Mouse (Mus musculus) C2C12 (cell line): ENCODE results near the gene Fam20c.

ENCODE experiments used
- CEBPB ChIP-seq: IDR thresholded peaks from one replicate; pipeline ENCODE4 v1.6.1; 2011; ENCODE audit warnings: low read depth, mild to moderate bottlenecking, control low read depth, moderate library complexity
- CTCF ChIP-seq: IDR thresholded peaks from one replicate; pipeline ENCODE4 v1.5.1; 2011; ENCODE audit not compliant: control insufficient read depth, insufficient read depth, insufficient read length
- MAX ChIP-seq: IDR thresholded peaks from one replicate; pipeline ENCODE4 v1.6.1; 2011; ENCODE audit warnings: mild to moderate bottlenecking, control low read depth
- MYOD1 ChIP-seq: IDR thresholded peaks from one replicate; pipeline ENCODE4 v1.6.1; 2011; ENCODE audit warnings: low read depth; ENCODE audit not compliant: control insufficient read depth, insufficient read length
- USF1 ChIP-seq: IDR thresholded peaks from one replicate; pipeline ENCODE4 v1.6.1; 2011; ENCODE audit warnings: low read depth, mild to moderate bottlenecking, control low read depth, moderate library complexity

- TF ChIP-seq MYOD1, result no peak
- TF ChIP-seq CTCF, result no peak
- no peak for TF ChIP-seq USF1
- no peak for TF ChIP-seq MAX
- TF ChIP-seq CEBPB, result no peak
These were observed 95.6 kb downstream of the Fam20c start for GRCm38 (mm10) chr5:138849682-138850461.
